In genomic region chr12:72453941-72454340, GRCm38 (mm10) we compare ENCODE assay signal across 34 mouse cellular contexts. TPM values are rescaled to one million over a fixed set of nuclear protein-coding genes. Genes with fewer than 3 reads are reported as not detected.
"Had no signal": no experiment of that assay in that cellular context is flagged by ENCODE, and none has a peak within 500 bp of the region (broad histone marks: within the 10 kb centered on the region; RNA-seq: fewer than 3 reads in every experiment).

No protein-coding gene starts in this region.

- H3K4me1 ChIP-seq: limb, embryonic 12.5 days; limb, embryonic 13.5 days; limb, embryonic 15.5 days; liver, embryonic 12.5 days; liver, embryonic 13.5 days; liver, embryonic 15.5 days; lung, embryonic 15.5 days; midbrain, embryonic 10.5 days; midbrain, embryonic 13.5 days; midbrain, embryonic 15.5 days had no signal

- H3K9ac ChIP-seq: limb, embryonic 12.5 days; limb, embryonic 13.5 days; limb, embryonic 15.5 days; liver, embryonic 12.5 days; liver, embryonic 13.5 days; liver, embryonic 14.5 days; liver, embryonic 15.5 days; liver, postnatal 0 days; lung, embryonic 14.5 days; lung, embryonic 15.5 days; midbrain, embryonic 12.5 days; midbrain, embryonic 13.5 days; midbrain, embryonic 15.5 days had no signal

- H3K4me2 ChIP-seq: limb, embryonic 12.5 days; limb, embryonic 13.5 days; limb, embryonic 15.5 days; liver, embryonic 11.5 days; liver, embryonic 12.5 days; liver, embryonic 13.5 days; liver, embryonic 15.5 days; lung, embryonic 14.5 days; lung, embryonic 15.5 days; midbrain, embryonic 11.5 days; midbrain, embryonic 12.5 days; midbrain, embryonic 13.5 days; midbrain, embryonic 15.5 days had no signal

- ATAC-seq: liver, embryonic 12.5 days; liver, postnatal 0 days; lung, postnatal 0 days; midbrain, embryonic 13.5 days; midbrain, embryonic 15.5 days; midbrain, embryonic 16.5 days had no signal

- H3K36me3 ChIP-seq: limb, embryonic 12.5 days; limb, embryonic 13.5 days; limb, embryonic 15.5 days; liver, embryonic 12.5 days; liver, embryonic 13.5 days; liver, embryonic 15.5 days; lung, embryonic 15.5 days; midbrain, embryonic 10.5 days; midbrain, embryonic 12.5 days; midbrain, embryonic 13.5 days; midbrain, embryonic 15.5 days had no signal

- H3K4me3 ChIP-seq: left cerebral cortex, adult 2 months; limb, embryonic 12.5 days; limb, embryonic 13.5 days; limb, embryonic 15.5 days; liver, embryonic 12.5 days; liver, embryonic 13.5 days; liver, embryonic 15.5 days; lung, embryonic 15.5 days; megakaryocyte, embryonic 14.5 days; midbrain, embryonic 10.5 days; midbrain, embryonic 12.5 days; midbrain, embryonic 13.5 days; midbrain, embryonic 15.5 days; myocyte had no signal

- DNase-seq: left cerebral cortex, postnatal 4 days; liver; liver, embryonic 13.5 days; liver, postnatal 0 days; lung, adult 18-20 months; lung, adult 2 months; lung, embryonic 14.5 days; lung, postnatal 10 days; lung, postnatal 14 days; lung, postnatal 36 days; lung, postnatal 4 days; midbrain, embryonic 14.5 days had no signal

- H3K9me3 ChIP-seq: limb, embryonic 12.5 days; limb, embryonic 13.5 days; limb, embryonic 15.5 days; liver, embryonic 12.5 days; liver, embryonic 13.5 days; liver, embryonic 15.5 days; lung, embryonic 15.5 days; megakaryocyte, embryonic 14.5 days; midbrain, embryonic 10.5 days; midbrain, embryonic 12.5 days; midbrain, embryonic 13.5 days; midbrain, embryonic 15.5 days had no signal

- H3K27me3 ChIP-seq: limb, embryonic 12.5 days; limb, embryonic 13.5 days; limb, embryonic 15.5 days; liver, embryonic 12.5 days; liver, embryonic 13.5 days; liver, embryonic 15.5 days; lung, embryonic 15.5 days; midbrain, embryonic 12.5 days; midbrain, embryonic 13.5 days; midbrain, embryonic 15.5 days had no signal

- H3K27ac ChIP-seq: left cerebral cortex, adult 2 months; limb, embryonic 12.5 days; limb, embryonic 13.5 days; limb, embryonic 15.5 days; liver, embryonic 12.5 days; liver, embryonic 13.5 days; liver, embryonic 14.5 days; liver, embryonic 15.5 days; lung, embryonic 15.5 days; macrophage; midbrain, embryonic 10.5 days; midbrain, embryonic 12.5 days; midbrain, embryonic 13.5 days; midbrain, embryonic 15.5 days had no signal

RNA-seq across cellular contexts. Expression of gene Lrrc9, which starts 12.3 kb away (rescaled TPM):
- polyA plus RNA-seq: liver, adult 2 months; myocyte had no signal

RNA-seq across cellular contexts. Expression of gene Rtn1, which starts 45.1 kb away (rescaled TPM):
- total RNA-seq: megakaryocyte progenitor cell, adult 5-6 weeks; megakaryocyte-erythroid progenitor cell, adult 5-6 weeks had no signal
- polyA plus RNA-seq: myocyte had no signal
